Mouse (Mus musculus) heart, postnatal 25 days (tissue): Measurements from ENCODE around the gene H2-Q7. TPM values are rescaled to one million over a fixed set of nuclear protein-coding genes. Genes with fewer than 3 reads are reported as not detected.
"Not testable (repeated sequence)": the region's sequence is repeated elsewhere in the genome, so short reads cannot be mapped to it uniquely, and the experiment has no call there.

Experiments
- DNase-seq: peaks from one replicate; pipeline ENCODE4 v3.0.0; 2022; ENCODE audit warnings: low spot score
- intact Hi-C: fragments of 180-260 bp; cut with DNase I; formaldehyde crosslinking; loops from one replicate; pipeline ENCODE4 v1.15.1; 2025
- total RNA-seq, 2 experiments: library from RNA; stranded (reverse); gene quantifications; 2 replicates each; pipeline ENCODE4 v1.2.3; 2021

The H2-Q7 gene
- total RNA-seq, 2 experiments from 2014 or later = 1.3 to 1.4 TPM

GRCm38 (mm10) chr17:35434836-35435235, 4.1 kb upstream of the H2-Q7 start:
- DNase-seq, intact Hi-C loops: not testable (repeated sequence)

GRCm38 (mm10) chr17:35435577-35435976, 3.4 kb upstream of the H2-Q7 start:
- DNase-seq, intact Hi-C loops: not testable (repeated sequence)

- not testable (repeated sequence) for DNase-seq
Measured at GRCm38 (mm10) chr17:35437386-35437936, 1.5 kb upstream of the H2-Q7 start.

GRCm38 (mm10) chr17:35438395-35438794, 560 bp upstream of the H2-Q7 start:
- intact Hi-C loops, DNase-seq: not testable (repeated sequence)

More at GRCm38 (mm10) chr17:35437386-35437936, 1.5 kb upstream of the H2-Q7 start:
- intact Hi-C loops = not testable (repeated sequence)

GRCm38 (mm10) chr17:35439295-35439747, 366 bp downstream of the H2-Q7 start:
- DNase-seq, intact Hi-C loops: not testable (repeated sequence)

GRCm38 (mm10) chr17:35439925-35440645, 1.1 kb downstream of the H2-Q7 start:
- not testable (repeated sequence) for DNase-seq

GRCm38 (mm10) chr17:35442376-35442775, 3.4 kb downstream of the H2-Q7 start:
- DNase-seq, intact Hi-C loops: not testable (repeated sequence)

More at GRCm38 (mm10) chr17:35439925-35440645, 1.1 kb downstream of the H2-Q7 start:
- intact Hi-C loops = not testable (repeated sequence)

- DNase-seq, intact Hi-C loops: not testable (repeated sequence)
Measured at GRCm38 (mm10) chr17:35444510-35444909, 5.6 kb downstream of the H2-Q7 start.

GRCm38 (mm10) chr17:35458247-35458646, 19.3 kb downstream of the H2-Q7 start:
- intact Hi-C loops, DNase-seq: not testable (repeated sequence)

- DNase-seq, intact Hi-C loops: not testable (repeated sequence)
Measured at GRCm38 (mm10) chr17:35460513-35461341, 21.8 kb downstream of the H2-Q7 start.

- DNase-seq, intact Hi-C loops: not testable (repeated sequence)
Measured at GRCm38 (mm10) chr17:35465651-35466050, 26.7 kb downstream of the H2-Q7 start.

GRCm38 (mm10) chr17:35468936-35469335, 30.0 kb downstream of the H2-Q7 start:
- DNase-seq = not testable (repeated sequence)

GRCm38 (mm10) chr17:35469842-35470751, 31.1 kb downstream of the H2-Q7 start, which contains the start of gene H2-Q10:
TSS of gene H2-Q10 (plus strand) at chr17:35470089.
- intact Hi-C loops = no loop called here
- no peak for DNase-seq

More at GRCm38 (mm10) chr17:35468936-35469335, 30.0 kb downstream of the H2-Q7 start:
- intact Hi-C loops = not testable (repeated sequence)

GRCm38 (mm10) chr17:35484066-35484465, 45.1 kb downstream of the H2-Q7 start:
- DNase-seq = no peak
- intact Hi-C loops = loop anchor here (1.0 to 2.0 kb wide), 2 partner anchors 31 to 50 kb away; no protein-coding TSS in a partner anchor

- DNase-seq = no peak
- intact Hi-C loops = loop anchor here (2.0 kb wide), 1 partner anchor 29 kb away; no protein-coding TSS in a partner anchor
Measured at GRCm38 (mm10) chr17:35485702-35486101, 46.7 kb downstream of the H2-Q7 start.

- DNase-seq = no peak
- intact Hi-C loops = no loop called here
Measured at GRCm38 (mm10) chr17:35486726-35487125, 47.8 kb downstream of the H2-Q7 start.

- no peak for DNase-seq
- intact Hi-C loops = no loop called here
Measured at GRCm38 (mm10) chr17:35488041-35488440, 49.1 kb downstream of the H2-Q7 start.

- intact Hi-C loops = no loop called here
- DNase-seq = no peak
Measured at GRCm38 (mm10) chr17:35490320-35490719, 51.4 kb downstream of the H2-Q7 start.
